Comparison of ENCODE assay signal across 8 mouse cellular contexts in genomic region chr9:110781256-110781721, GRCm38 (mm10). TPM values are rescaled to one million over a fixed set of nuclear protein-coding genes. Genes with fewer than 3 reads are reported as not detected.
DNase-seq lines count a peak whose midpoint lies in the region; ATAC-seq and TF ChIP-seq lines count a peak whose summit lies in the region.

No protein-coding gene starts in this region.

- H3K9ac ChIP-seq in forebrain, embryonic 13.5 days = peak overlapping the region; percentile 74
- H3K9ac ChIP-seq in liver, postnatal 0 days (replicated peaks) = peak overlapping the region; percentile 58
- H3K9ac ChIP-seq in neural tube, embryonic 14.5 days (replicated peaks; ENCODE audit: low read depth, low read length) = peak overlapping the region; percentile 70

- peak overlapping the region; percentile 79 for H3K4me3 ChIP-seq in E14TG2a.4 (replicated peaks; ENCODE audit: low read length)
- H3K4me3 ChIP-seq in forebrain, embryonic 13.5 days = peak overlapping the region; percentile 46
- peak overlapping the region; percentile 51 for H3K4me3 ChIP-seq in liver, postnatal 0 days (ENCODE audit: low read depth, low read length)
- H3K4me3 ChIP-seq in neural tube, embryonic 14.5 days (ENCODE audit: low read depth, low read length) = peak overlapping the region; percentile 44

- DNase-seq in c-Kit-positive CD71-positive TER-119-positive erythroid progenitor cells, embryonic 14.5 days (ENCODE audit: low spot score) = peak; percentile 71
- DNase-seq in heart, postnatal 10 days = peak; percentile 96 to 98
- peak; percentile 40 for DNase-seq in large intestine, adult 2 months (ENCODE audit: low read depth, low spot score)
- peak; percentile 94 for DNase-seq in liver, postnatal 0 days
- peak; percentile 98 for DNase-seq in testis, postnatal 10 days (ENCODE audit: low spot score)

- peak overlapping the region; percentile 70 for H3K4me2 ChIP-seq in forebrain, embryonic 13.5 days
- H3K4me2 ChIP-seq in liver, postnatal 0 days (ENCODE audit: low read depth, low read length) = peak overlapping the region; percentile 86
- peak overlapping the region; percentile 70 for H3K4me2 ChIP-seq in neural tube, embryonic 14.5 days (ENCODE audit: low read depth, low read length)

- peak overlapping the region; percentile 51; the same call in 1 of the 2 replicates for H3K27ac ChIP-seq in forebrain, embryonic 13.5 days
- H3K27ac ChIP-seq in liver, postnatal 0 days (ENCODE audit: low read depth) = peak overlapping the region; percentile 75
- peak overlapping the region; percentile 74 for H3K27ac ChIP-seq in neural tube, embryonic 14.5 days (ENCODE audit: low read depth, low read length)

- ATAC-seq in forebrain, embryonic 13.5 days = peak; percentile 97
- peak; percentile 94 for ATAC-seq in liver, postnatal 0 days
- ATAC-seq in neural tube, embryonic 14.5 days (ENCODE audit: low read depth) = peak; percentile 97

- no peak; the same call in 1 of the 2 replicates for TF ChIP-seq CTCF in E14TG2a.4 (conservative IDR thresholded peaks at IDR 0.05; ENCODE audit: low read length)
- peak; percentile 94 for TF ChIP-seq CTCF in liver, postnatal 0 days (IDR thresholded peaks at IDR 0.05; ENCODE audit: low read depth)

- H3K9me3 ChIP-seq in E14TG2a.4 (ENCODE audit: low read length) = no peaks in the 10 kb centered on the region
- H3K9me3 ChIP-seq in forebrain, embryonic 13.5 days (replicated peaks) = no peaks in the 10 kb centered on the region
- no peaks in the 10 kb centered on the region for H3K9me3 ChIP-seq in liver, postnatal 0 days (ENCODE audit: low read length)
- H3K9me3 ChIP-seq in neural tube, embryonic 14.5 days (ENCODE audit: control insufficient read depth, low read length) = no peaks in the 10 kb centered on the region

- no peaks in the 10 kb centered on the region for H3K36me3 ChIP-seq in E14TG2a.4 (ENCODE audit: insufficient read depth, low read length)
- H3K36me3 ChIP-seq in forebrain, embryonic 13.5 days (ENCODE audit: poor library complexity, severe bottlenecking) = no peaks in the 10 kb centered on the region
- H3K36me3 ChIP-seq in liver, postnatal 0 days (replicated peaks; ENCODE audit: insufficient read depth, low read length) = no peaks in the 10 kb centered on the region
- no peaks in the 10 kb centered on the region for H3K36me3 ChIP-seq in neural tube, embryonic 14.5 days (ENCODE audit: control insufficient read depth, insufficient read depth, low read length)

- intact Hi-C loops in heart, postnatal 10 days (cut with DNase I) = loop anchor here (1.0 to 5.0 kb wide), 5 partner anchors 22 to 369 kb away; no protein-coding TSS in a partner anchor

- H3K27me3 ChIP-seq in E14TG2a.4 (ENCODE audit: insufficient read depth, low read length) = peaks cover 61% of the 10 kb centered on the region
- H3K27me3 ChIP-seq in forebrain, embryonic 13.5 days = peaks cover 9% of the 10 kb centered on the region
- peaks cover 6% of the 10 kb centered on the region; the same call in 1 of the 2 replicates for H3K27me3 ChIP-seq in liver, postnatal 0 days (ENCODE audit: insufficient read depth, low read length)
- no peaks in the 10 kb centered on the region for H3K27me3 ChIP-seq in neural tube, embryonic 14.5 days (ENCODE audit: control insufficient read depth, insufficient read depth, low read length)

- under 1% methylated on average over 43 of the region's 43 CpGs for WGBS in forebrain, embryonic 13.5 days
- under 1% methylated on average over 43 of the region's 43 CpGs for WGBS in large intestine, adult 2 months
- 0% methylated on average over 33 of the region's 43 CpGs for WGBS in liver, postnatal 0 days (ENCODE audit: insufficient replicate concordance)
- WGBS in neural tube, embryonic 14.5 days = under 1% methylated on average over 43 of the region's 43 CpGs

- peaks cover 18% of the 10 kb centered on the region; the same call in 1 of the 2 replicates for H3K4me1 ChIP-seq in E14TG2a.4 (replicated peaks; ENCODE audit: low read depth, low read length)
- H3K4me1 ChIP-seq in forebrain, embryonic 13.5 days = peaks cover 8% of the 10 kb centered on the region; the same call in 1 of the 2 replicates
- H3K4me1 ChIP-seq in liver, postnatal 0 days (ENCODE audit: insufficient read depth) = peaks cover 13% of the 10 kb centered on the region; the same call in 1 of the 2 replicates
- H3K4me1 ChIP-seq in neural tube, embryonic 14.5 days (ENCODE audit: control insufficient read depth, insufficient read depth, low read length) = no peaks in the 10 kb centered on the region; the same call in 1 of the 2 replicates

- no peak for TF ChIP-seq EP300 in liver, postnatal 0 days (IDR thresholded peaks at IDR 0.05; ENCODE audit: low read depth)

RNA-seq across cellular contexts. Expression of gene Prss42, which starts 16.7 kb away (rescaled TPM):
- polyA plus RNA-seq in forebrain, embryonic 13.5 days (2015; fragmentation: Nextera tagmentation; extraction: Ambion mirVana) = not detected in 2 replicates
- total RNA-seq in heart, postnatal 10 days (2021) = not detected
- polyA plus RNA-seq in large intestine, adult 2 months (2012; rRNA removed) = not detected in 2 replicates
- polyA plus RNA-seq in liver, postnatal 0 days (2015; fragmentation: Nextera tagmentation; extraction: Ambion mirVana) = not detected in 2 replicates
- not detected in 2 replicates for polyA plus RNA-seq in neural tube, embryonic 14.5 days (2014; fragmentation: Nextera tagmentation; extraction: Ambion mirVana)

RNA-seq across cellular contexts. Expression of gene Prss44, which starts 32.5 kb away (rescaled TPM):
- polyA plus RNA-seq in forebrain, embryonic 13.5 days (2015; fragmentation: Nextera tagmentation; extraction: Ambion mirVana) = not detected in 2 replicates
- not detected for total RNA-seq in heart, postnatal 10 days (2021)
- polyA plus RNA-seq in large intestine, adult 2 months (2012; rRNA removed) = not detected in 2 replicates
- polyA plus RNA-seq in liver, postnatal 0 days (2015; fragmentation: Nextera tagmentation; extraction: Ambion mirVana) = not detected in 2 replicates
- not detected in 2 replicates for polyA plus RNA-seq in neural tube, embryonic 14.5 days (2014; fragmentation: Nextera tagmentation; extraction: Ambion mirVana)

RNA-seq across cellular contexts. Expression of gene Pth1r, which starts 34.3 kb away (rescaled TPM):
- 5.5 and 5.9 TPM in 2 replicates for polyA plus RNA-seq in forebrain, embryonic 13.5 days (2015; fragmentation: Nextera tagmentation; extraction: Ambion mirVana)
- total RNA-seq in heart, postnatal 10 days (2021) = 10 to 100 TPM; 11.5 to 13.4 TPM
- 7.9 and 8.8 TPM in 2 replicates for polyA plus RNA-seq in large intestine, adult 2 months (2012; rRNA removed)
- 5.2 and 5.3 TPM in 2 replicates for polyA plus RNA-seq in liver, postnatal 0 days (2015; fragmentation: Nextera tagmentation; extraction: Ambion mirVana)
- polyA plus RNA-seq in neural tube, embryonic 14.5 days (2014; fragmentation: Nextera tagmentation; extraction: Ambion mirVana) = 5.2 and 11.3 TPM in 2 replicates

RNA-seq across cellular contexts. Expression of gene Myl3, which starts 39.6 kb away (rescaled TPM):
- polyA plus RNA-seq in forebrain, embryonic 13.5 days (2015; fragmentation: Nextera tagmentation; extraction: Ambion mirVana) = 0.40 and 1.8 TPM in 2 replicates
- total RNA-seq in heart, postnatal 10 days (2021) = over 10,000 TPM; 11,120 to 11,825 TPM
- polyA plus RNA-seq in large intestine, adult 2 months (2012; rRNA removed) = 0.17 TPM in 1 of 2 replicates, not detected in the other
- 0.52 and 2.0 TPM in 2 replicates for polyA plus RNA-seq in liver, postnatal 0 days (2015; fragmentation: Nextera tagmentation; extraction: Ambion mirVana)
- polyA plus RNA-seq in neural tube, embryonic 14.5 days (2014; fragmentation: Nextera tagmentation; extraction: Ambion mirVana) = 0.50 and 0.66 TPM in 2 replicates

RNA-seq across cellular contexts. Expression of gene Prss43, which starts 45.2 kb away (rescaled TPM):
- not detected in 2 replicates for polyA plus RNA-seq in forebrain, embryonic 13.5 days (2015; fragmentation: Nextera tagmentation; extraction: Ambion mirVana)
- not detected for total RNA-seq in heart, postnatal 10 days (2021)
- not detected in 2 replicates for polyA plus RNA-seq in large intestine, adult 2 months (2012; rRNA removed)
- not detected in 2 replicates for polyA plus RNA-seq in liver, postnatal 0 days (2015; fragmentation: Nextera tagmentation; extraction: Ambion mirVana)
- not detected in 2 replicates for polyA plus RNA-seq in neural tube, embryonic 14.5 days (2014; fragmentation: Nextera tagmentation; extraction: Ambion mirVana)

Comparison
In these comparisons a context has a peak if more than half of its experiments do, and no peak if none do; other contexts are left out.
1. Peak in every context shown above with its lines: DNase-seq, ATAC-seq, H3K4me3 ChIP-seq and H3K27ac ChIP-seq.
2. DNase-seq: peak in every context shown above with its lines; median percentile 98 in testis, postnatal 10 days; 97 in heart, postnatal 10 days; 94 in liver, postnatal 0 days; 71 in c-Kit-positive CD71-positive TER-119-positive erythroid progenitor cells, embryonic 14.5 days; 40 in large intestine, adult 2 months.